Mouse (Mus musculus): ENCODE results near the gene Pfpl.

The Pfpl gene

GRCm38 (mm10) chr19:12427605-12428004 lies at the start of gene Pfpl:
Gene Pfpl (plus strand): TSS chr19:12427905.
- DNase-seq (ENCODE audit: low spot score in 2 of 2), result no peak

- DNase-seq (ENCODE audit: low spot score in 2 of 2), result no peak
These were observed 40.7 kb upstream of the Pfpl start, which contains the start of gene Olfr1440 for GRCm38 (mm10) chr19:12386979-12387378. Gene Olfr1440 (plus strand): TSS chr19:12387279.

GRCm38 (mm10) chr19:12413737-12414136 lies 14.0 kb upstream of the Pfpl start:
- DNase-seq (ENCODE audit: low spot score in 2 of 2), result no peak

GRCm38 (mm10) chr19:12417361-12417760 lies 10.3 kb upstream of the Pfpl start, which contains the start of gene Olfr1441:
Gene Olfr1441 (plus strand): TSS chr19:12417433.
- no peak for DNase-seq (ENCODE audit: low spot score in 2 of 2)

GRCm38 (mm10) chr19:12418312-12418711 lies 9.4 kb upstream of the Pfpl start:
- no peak for DNase-seq (ENCODE audit: low spot score in 2 of 2)

GRCm38 (mm10) chr19:12420555-12420954 lies 7.2 kb upstream of the Pfpl start:
- no peak for DNase-seq (ENCODE audit: low spot score in 2 of 2)

GRCm38 (mm10) chr19:12421680-12422079 lies 6.0 kb upstream of the Pfpl start:
- no peak for DNase-seq (ENCODE audit: low spot score in 2 of 2)

- DNase-seq (ENCODE audit: low spot score in 2 of 2), result no peak
These were observed 604 bp upstream of the Pfpl start for GRCm38 (mm10) chr19:12427101-12427500.

GRCm38 (mm10) chr19:12433033-12433432 lies 5.3 kb downstream of the Pfpl start:
- DNase-seq (ENCODE audit: low spot score in 2 of 2), result no peak

- DNase-seq (ENCODE audit: low spot score in 2 of 2), result no peak
These were observed 7.3 kb downstream of the Pfpl start for GRCm38 (mm10) chr19:12435011-12435416.

- DNase-seq (ENCODE audit: low spot score in 2 of 2), result no peak
These were observed 8.2 kb downstream of the Pfpl start for GRCm38 (mm10) chr19:12435750-12436524.

- no peak for DNase-seq (ENCODE audit: low spot score in 2 of 2)
These were observed 11.9 kb downstream of the Pfpl start for GRCm38 (mm10) chr19:12439581-12439980.

GRCm38 (mm10) chr19:12440103-12440725 lies 12.5 kb downstream of the Pfpl start:
- DNase-seq (ENCODE audit: low spot score in 2 of 2), result no peak

GRCm38 (mm10) chr19:12442560-12442959 lies 14.9 kb downstream of the Pfpl start:
- DNase-seq (ENCODE audit: low spot score in 2 of 2), result no peak

GRCm38 (mm10) chr19:12445014-12445413 lies 17.3 kb downstream of the Pfpl start:
- no peak for DNase-seq (ENCODE audit: low spot score in 2 of 2)

- no peak for DNase-seq (ENCODE audit: low spot score in 2 of 2)
These were observed 29.8 kb downstream of the Pfpl start for GRCm38 (mm10) chr19:12457401-12458066.

- DNase-seq (ENCODE audit: low spot score in 2 of 2), result no peak
These were observed 31.8 kb downstream of the Pfpl start for GRCm38 (mm10) chr19:12459516-12459915.

- no peak for DNase-seq (ENCODE audit: low spot score in 2 of 2)
These were observed 32.9 kb downstream of the Pfpl start, which contains the start of gene Mpeg1 for GRCm38 (mm10) chr19:12460282-12461249. Gene Mpeg1 (plus strand): TSS chr19:12460779.

- DNase-seq (ENCODE audit: low spot score in 2 of 2), result no peak
These were observed 35.4 kb downstream of the Pfpl start for GRCm38 (mm10) chr19:12462851-12463721.

- DNase-seq (ENCODE audit: low spot score in 2 of 2), result no peak
These were observed 36.0 kb downstream of the Pfpl start for GRCm38 (mm10) chr19:12463722-12464035.

- DNase-seq (ENCODE audit: low spot score in 2 of 2), result no peak
These were observed 36.4 kb downstream of the Pfpl start for GRCm38 (mm10) chr19:12464127-12464526.
